Mouse (Mus musculus): ENCODE measurements at regions not wholly inside any gene's neighbourhood (a gene's known extent, or its start where the extent isn't known, plus 50 kb on each side); places are given as distances from the start of the nearest gene placed in this dataset.

GRCm38 (mm10) chr5:61553526-61553925, 255.1 kb upstream of the G6pd2 start:
- no peak for TF ChIP-seq CTCF (IDR thresholded peaks at IDR 0.05; ENCODE audit: low read depth)
- TF ChIP-seq EP300 (optimal IDR thresholded peaks at IDR 0.05): no peak

Data from stomach, postnatal 0 days (tissue).